Comparison of ENCODE assay signal across 8 mouse cellular contexts in the genomic region with DNA sequence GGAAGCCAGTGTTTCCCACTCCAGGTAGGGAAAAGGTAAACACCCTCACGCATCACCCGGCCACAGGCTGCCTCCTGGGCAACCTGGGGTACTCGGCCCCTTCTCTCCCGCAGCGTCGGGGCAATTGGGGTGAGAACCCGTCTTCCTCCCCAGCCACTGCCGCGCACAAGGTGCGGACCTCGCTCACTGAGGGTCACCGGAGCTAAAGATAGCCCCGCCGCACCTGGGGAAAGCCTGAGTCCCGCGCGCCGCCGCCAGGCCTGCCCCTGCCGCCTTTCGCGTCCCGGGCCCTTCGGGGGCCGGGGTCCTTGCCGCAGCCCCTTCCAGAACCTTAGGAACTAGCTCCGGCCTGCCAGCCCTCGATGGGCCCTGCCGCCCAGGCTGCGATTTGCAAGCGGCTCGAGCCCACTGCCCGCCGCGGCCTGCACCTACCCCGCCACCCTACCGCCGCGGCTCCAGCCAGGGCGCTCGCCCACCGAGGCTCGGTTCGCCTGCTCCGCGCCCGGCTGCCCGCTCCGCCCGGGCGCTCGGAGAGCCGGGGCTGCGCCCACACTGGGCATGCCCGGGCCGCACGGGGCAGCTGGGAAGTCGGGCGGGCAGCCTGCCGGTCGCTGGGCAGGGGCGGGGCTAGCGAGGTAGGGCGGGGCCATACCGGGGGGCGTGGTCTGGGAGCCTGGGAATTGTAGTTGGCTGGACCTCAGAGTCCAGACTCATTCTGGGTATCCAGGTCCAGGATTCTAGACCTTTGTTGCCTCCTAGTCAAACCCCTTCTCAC. TPM values are rescaled to one million over a fixed set of nuclear protein-coding genes. Genes with fewer than 3 reads are reported as not detected.
A peak's percentile ranks its signal among the peaks of the same experiment; 100 is the strongest.
DNase-seq lines count a peak whose midpoint lies in the region; ATAC-seq and TF ChIP-seq lines count a peak whose summit lies in the region.

Ei24 (minus strand) TSS at position 613 of the 775 bp plus-strand sequence.

- TF ChIP-seq POLR2A in CH12.LX (IDR thresholded peaks at IDR 0.05; ENCODE audit: low read depth, low read length) = peak; percentile 76; the same call in 1 of the 2 replicates

- peak; percentile 99 for ATAC-seq in forebrain, embryonic 12.5 days (ENCODE audit: low FRiP score)
- ATAC-seq in heart, embryonic 16.5 days (replicated peaks; ENCODE audit: extremely low read depth, insufficient read depth, low FRiP score) = peak; percentile 98
- peak; percentile 99 for ATAC-seq in liver, embryonic 14.5 days (ENCODE audit: insufficient read depth)
- peak; percentile 98 for ATAC-seq in stomach, embryonic 15.5 days (ENCODE audit: insufficient read depth, low FRiP score, low read depth)

- peak within 1 kb of the TSS; percentile 96 for H3K4me2 ChIP-seq in CH12.LX (ENCODE audit: insufficient read depth, low read depth, poor library complexity, severe bottlenecking)
- H3K4me2 ChIP-seq in forebrain, embryonic 12.5 days = peak within 1 kb of the TSS; percentile 90
- H3K4me2 ChIP-seq in heart, embryonic 16.5 days (ENCODE audit: low read depth, low read length) = peak within 1 kb of the TSS; percentile 85
- H3K4me2 ChIP-seq in liver, embryonic 14.5 days (ENCODE audit: low read depth) = peak within 1 kb of the TSS; percentile 69
- peak within 1 kb of the TSS; percentile 75 for H3K4me2 ChIP-seq in stomach, embryonic 15.5 days

- no peak for TF ChIP-seq EP300 in CH12.LX (IDR thresholded peaks at IDR 0.05; ENCODE audit: low read length)
- TF ChIP-seq EP300 in liver, embryonic 14.5 days (IDR thresholded peaks at IDR 0.05; ENCODE audit: low read depth) = no peak

- H3K9me3 ChIP-seq in CH12.LX (replicated peaks; ENCODE audit: low read length) = no peaks in the 10 kb centered on the region
- H3K9me3 ChIP-seq in forebrain, embryonic 12.5 days = no peaks in the 10 kb centered on the region
- H3K9me3 ChIP-seq in heart, embryonic 16.5 days (replicated peaks; ENCODE audit: control insufficient read depth, low read length) = no peaks in the 10 kb centered on the region
- no peaks in the 10 kb centered on the region for H3K9me3 ChIP-seq in liver, embryonic 14.5 days (ENCODE audit: control insufficient read depth, low read length)
- H3K9me3 ChIP-seq in stomach, embryonic 15.5 days = no peaks in the 10 kb centered on the region

- H3K9ac ChIP-seq in CH12.LX (ENCODE audit: insufficient read depth, low read depth) = peak within 1 kb of the TSS; percentile 74
- H3K9ac ChIP-seq in forebrain, embryonic 12.5 days = peak within 1 kb of the TSS; percentile 94
- peak within 1 kb of the TSS; percentile 97 for H3K9ac ChIP-seq in heart, embryonic 16.5 days (ENCODE audit: low read length)
- H3K9ac ChIP-seq in liver, embryonic 14.5 days (replicated peaks) = peak within 1 kb of the TSS; percentile 85
- peak within 1 kb of the TSS; percentile 95 for H3K9ac ChIP-seq in stomach, embryonic 15.5 days

- H3K27me3 ChIP-seq in CH12.LX (replicated peaks) = peaks cover 5% of the 10 kb centered on the region
- no peaks in the 10 kb centered on the region for H3K27me3 ChIP-seq in forebrain, embryonic 12.5 days
- no peaks in the 10 kb centered on the region for H3K27me3 ChIP-seq in heart, embryonic 16.5 days (ENCODE audit: control insufficient read depth, insufficient read depth, low read length)
- no peaks in the 10 kb centered on the region for H3K27me3 ChIP-seq in liver, embryonic 14.5 days (ENCODE audit: control insufficient read depth, insufficient read depth, low read length)
- H3K27me3 ChIP-seq in stomach, embryonic 15.5 days (replicated peaks) = no peaks in the 10 kb centered on the region

- peaks cover 3 to 21% of the 10 kb centered on the region in 2 experiments; a peak in 3 of 4 replicates for H3K4me1 ChIP-seq in CH12.LX (ENCODE audit: control insufficient read depth in 1 of 2, insufficient read depth in 2 of 2)
- H3K4me1 ChIP-seq in forebrain, embryonic 12.5 days = peaks cover 20% of the 10 kb centered on the region
- H3K4me1 ChIP-seq in heart, embryonic 16.5 days (ENCODE audit: control insufficient read depth, insufficient read depth, low read length) = peaks cover 12% of the 10 kb centered on the region
- peaks cover 5 to 6% of the 10 kb centered on the region in 2 experiments for H3K4me1 ChIP-seq in liver, embryonic 14.5 days (replicated peaks; ENCODE audit: control insufficient read depth in 2 of 2, insufficient read depth in 2 of 2, low read length in 1 of 2)
- H3K4me1 ChIP-seq in stomach, embryonic 15.5 days = peaks cover 3% of the 10 kb centered on the region; the same call in 1 of the 2 replicates

- peak; percentile 51 for DNase-seq in CH12.LX (ENCODE audit: extremely low read depth)
- peak; percentile 75 for DNase-seq in c-Kit-positive CD71-positive TER-119-positive erythroid progenitor cells, embryonic 14.5 days (ENCODE audit: low spot score)
- peak; percentile 95 to 98 for DNase-seq in kidney, postnatal 36 days
- peak; percentile 54 to 66 (median 59) for DNase-seq in liver, embryonic 14.5 days (ENCODE audit: low read depth in 3 of 3, low spot score in 3 of 3)
- peak; percentile 93 for DNase-seq in neural tube, embryonic 10.5 days (ENCODE audit: extremely low spot score, low spot score)

- no peak for TF ChIP-seq RAD21 in CH12.LX (IDR thresholded peaks at IDR 0.05; ENCODE audit: low read depth, low read length)

- no peak within 1 kb of the TSS for H3K27ac ChIP-seq in CH12.LX (ENCODE audit: insufficient read depth, low read depth)
- H3K27ac ChIP-seq in forebrain, embryonic 12.5 days = peak within 1 kb of the TSS; percentile 80
- H3K27ac ChIP-seq in heart, embryonic 16.5 days (ENCODE audit: low read length) = peak within 1 kb of the TSS; percentile 60
- no peak within 1 kb of the TSS for H3K27ac ChIP-seq in liver, embryonic 14.5 days
- peak within 1 kb of the TSS; percentile 76 for H3K27ac ChIP-seq in stomach, embryonic 15.5 days

- no peak for TF ChIP-seq CTCF in CH12.LX (conservative IDR thresholded peaks at IDR 0.05 in 1 of 2, IDR thresholded peaks at IDR 0.05 in 1 of 2; ENCODE audit: low read depth in 2 of 2, low read length in 2 of 2)
- TF ChIP-seq CTCF in liver, embryonic 14.5 days (IDR thresholded peaks at IDR 0.05; ENCODE audit: low read depth) = no peak

- dilution Hi-C loops in CH12.LX (cut with MboI; ENCODE audit: extremely low pct_ligation_motif_present, extremely low pct_unique_long_range_greater_than_20kb, low sequenced_read_pairs) = no loop called here

- H3K4me3 ChIP-seq in CH12.LX (replicated peaks in 1 of 3; ENCODE audit: low read depth in 2 of 3, low read length in 2 of 3, poor library complexity in 1 of 3) = peak within 1 kb of the TSS; percentile 61 to 94 (median 78)
- peak within 1 kb of the TSS; percentile 95 for H3K4me3 ChIP-seq in forebrain, embryonic 12.5 days (replicated peaks)
- peak within 1 kb of the TSS; percentile 87 for H3K4me3 ChIP-seq in heart, embryonic 16.5 days (ENCODE audit: low read length)
- peak within 1 kb of the TSS; percentile 79 to 89 for H3K4me3 ChIP-seq in liver, embryonic 14.5 days (ENCODE audit: insufficient read depth in 1 of 2, low read depth in 2 of 2, low read length in 2 of 2)
- peak within 1 kb of the TSS; percentile 97 for H3K4me3 ChIP-seq in stomach, embryonic 15.5 days (replicated peaks)

- peaks cover 7 to 9% of the 10 kb centered on the region in 2 experiments for H3K36me3 ChIP-seq in CH12.LX (replicated peaks in 1 of 2; ENCODE audit: control insufficient read depth in 1 of 2, insufficient read depth in 1 of 2, low read length in 1 of 2)
- H3K36me3 ChIP-seq in forebrain, embryonic 12.5 days (replicated peaks) = peaks cover 9% of the 10 kb centered on the region
- peaks cover 3% of the 10 kb centered on the region; the same call in 1 of the 2 replicates for H3K36me3 ChIP-seq in heart, embryonic 16.5 days (ENCODE audit: control insufficient read depth, insufficient read depth)
- H3K36me3 ChIP-seq in liver, embryonic 14.5 days (replicated peaks; ENCODE audit: control insufficient read depth, insufficient read depth, low read depth) = no peaks in the 10 kb centered on the region
- H3K36me3 ChIP-seq in stomach, embryonic 15.5 days = 0 out of 2 replicates have a peak, but pooled peaks cover 2% of the 10 kb centered on the region

- peaks cover 22% of the 10 kb centered on the region for H3K79me2 ChIP-seq in CH12.LX (replicated peaks; ENCODE audit: control insufficient read depth, extremely low read depth, insufficient read depth, poor library complexity, severe bottlenecking)

- in situ Hi-C loops in CH12.LX (cut with MboI; ENCODE audit: low pct_ligation_motif_present, low pct_unique_long_range_greater_than_20kb, low sequenced_read_pairs) = no loop called here

- under 1% methylated on average over 64 of the region's 66 CpGs for WGBS in forebrain, embryonic 12.5 days
- WGBS in heart, embryonic 16.5 days = under 1% methylated on average over 59 of the region's 66 CpGs
- under 1% methylated on average over 66 of the region's 66 CpGs for WGBS in liver, embryonic 14.5 days (ENCODE audit: insufficient replicate concordance)
- WGBS in stomach, embryonic 15.5 days = under 1% methylated on average over 57 of the region's 66 CpGs

TF ChIP-seq in CH12.LX, 34 proteins besides CTCF, POLR2A, EP300 and RAD21 (continues in another document):
- TF ChIP-seq UBTF (IDR thresholded peaks at IDR 0.05; ENCODE audit: low read depth, low read length) (peak; percentile 68; the same call in 1 of the 2 replicates), NRF1 (IDR thresholded peaks at IDR 0.05; ENCODE audit: low read depth, low read length) (peak; percentile 85), SIN3A (IDR thresholded peaks at IDR 0.05; ENCODE audit: low read length) (no peak), SMC3 (IDR thresholded peaks at IDR 0.05; ENCODE audit: low read depth, low read length) (no peak), ZMIZ1 (IDR thresholded peaks at IDR 0.05; ENCODE audit: low read depth, low read length) (peak; percentile 60), KAT2A (IDR thresholded peaks at IDR 0.05; ENCODE audit: insufficient replicate concordance, low read length) (no peak), CHD1 (IDR thresholded peaks at IDR 0.05; ENCODE audit: low read depth, low read length) (no peak), TBP (conservative IDR thresholded peaks at IDR 0.05; ENCODE audit: low read depth, low read length) (no peak), HCFC1 (IDR thresholded peaks at IDR 0.05; ENCODE audit: low read depth, low read length) (peak; percentile 55), TCF12 (IDR thresholded peaks at IDR 0.05; ENCODE audit: low read depth, low read length) (peak; percentile 43; the same call in 1 of the 2 replicates), E2F4 (IDR thresholded peaks at IDR 0.05; ENCODE audit: insufficient replicate concordance, low read depth, low read length) (no peak)

RNA-seq across cellular contexts. Expression of gene Ei24, which starts in this region (rescaled TPM):
- total RNA-seq in CH12.LX (2012; rRNA removed) (37.7 and 38.7 TPM in 2 replicates), CH12.LX (2014; rRNA removed) (48.5 and 57.6 TPM in 2 replicates)
- polyA plus RNA-seq in CH12.LX (2012; ENCODE audit: insufficient read length, low read depth) = 64.3 and 64.6 TPM in 2 replicates
- polyA plus RNA-seq in forebrain, embryonic 12.5 days (2016; fragmentation: Nextera tagmentation; extraction: Ambion mirVana) = 111 and 118 TPM in 2 replicates
- polyA plus RNA-seq in heart, embryonic 16.5 days (2015; fragmentation: Nextera tagmentation; extraction: Ambion mirVana) = 75.7 and 79.4 TPM in 2 replicates
- polyA plus RNA-seq in liver, embryonic 14.5 days (2012; rRNA removed) = 16.1 and 17.8 TPM in 2 replicates
- polyA plus RNA-seq in liver, embryonic 14.5 days (2014; fragmentation: Nextera tagmentation; extraction: Ambion mirVana) = 12.4 and 12.8 TPM in 2 replicates
- 94.8 and 99.4 TPM in 2 replicates for polyA plus RNA-seq in stomach, embryonic 15.5 days (2015; fragmentation: Nextera tagmentation; extraction: Ambion mirVana)

Comparison
In these comparisons a context has a peak if more than half of its experiments do, and no peak if none do; other contexts are left out.
1. H3K27ac ChIP-seq: peak in forebrain, embryonic 12.5 days (single experiment), heart, embryonic 16.5 days (single experiment) and stomach, embryonic 15.5 days (single experiment); none in CH12.LX (single experiment) and liver, embryonic 14.5 days (single experiment).
2. Peak in every context shown above with its lines, with median percentiles within 50 percentile points of each other: DNase-seq, H3K4me2 ChIP-seq, H3K4me3 ChIP-seq, H3K9ac ChIP-seq and ATAC-seq.